Mouse (Mus musculus) kidney, adult 2 months (tissue): ENCODE results near the gene Wfdc15a. TPM values are rescaled to one million over a fixed set of nuclear protein-coding genes. Genes with fewer than 3 reads are reported as not detected.
A peak's percentile ranks its signal among the peaks of the same experiment; 100 is the strongest.
"Not testable (repeated sequence)": the region's sequence is repeated elsewhere in the genome, so short reads cannot be mapped to it uniquely, and the experiment has no call there.

Experiments
- DNase-seq: peaks from one replicate; pipeline ENCODE4 v3.0.0; 2021
- H3K27ac ChIP-seq: fragments of 200-500 bp; 2 replicates; pipeline ENCODE4 v1.5.1; 2012; ENCODE audit warnings: low read depth, low read length, control low read depth, inconsistent platforms; ENCODE audit not compliant: insufficient read depth
- H3K27me3 ChIP-seq: fragments of 200-500 bp; replicated peaks from 2 replicates; pipeline ENCODE4 v1.6.1; 2012; ENCODE audit warnings: mild to moderate bottlenecking, moderate library complexity, low read length, inconsistent platforms; ENCODE audit not compliant: control insufficient read depth, insufficient read depth
- H3K36me3 ChIP-seq: fragments of 200-500 bp; 2 replicates; pipeline ENCODE4 v1.6.1; 2012; ENCODE audit warnings: mild to moderate bottlenecking, moderate library complexity, low read length, inconsistent platforms; ENCODE audit not compliant: control insufficient read depth, insufficient read depth
- H3K4me1 ChIP-seq: fragments of 200-500 bp; 2 replicates; pipeline ENCODE4 v1.6.1; 2011; ENCODE audit warnings: low read length; ENCODE audit not compliant: control insufficient read depth, insufficient read depth
- H3K4me3 ChIP-seq: fragments of 200-500 bp; 2 replicates; pipeline ENCODE4 v1.5.1; 2011; ENCODE audit warnings: mild to moderate bottlenecking, low read depth, low read length, control low read depth; ENCODE audit not compliant: insufficient read depth
- CTCF ChIP-seq: fragments of 200-500 bp; conservative IDR thresholded peaks from 2 replicates; pipeline ENCODE4 v1.5.1; 2011; ENCODE audit warnings: low read depth, mild to moderate bottlenecking, control low read depth, low read length, moderate library complexity, mixed read lengths; ENCODE audit not compliant: insufficient read depth, insufficient read length
- POLR2A ChIP-seq: fragments of 200-500 bp; IDR thresholded peaks from one replicate; pipeline ENCODE4 v1.6.1; 2011; ENCODE audit warnings: low read depth, low read length, control low read depth
- WGBS: fragments of 180-500 bp; shearing (Covaris S2); methylation state at CpG from one replicate; pipeline ENCODE4 v1.1.7; 2018; 5-methylcytosine and 5-hydroxymethylcytosine counted together
- polyA plus RNA-seq: library from polyadenylated mRNA; depleted of rRNA; stranded (reverse); fragments of >200 nt; gene quantifications from 2 replicates; pipeline ENCODE4 v1.2.3, GENCODE M21; 2012

Wfdc15a gene
- polyA plus RNA-seq, 1 experiment, result 0.20 TPM

DNA sequence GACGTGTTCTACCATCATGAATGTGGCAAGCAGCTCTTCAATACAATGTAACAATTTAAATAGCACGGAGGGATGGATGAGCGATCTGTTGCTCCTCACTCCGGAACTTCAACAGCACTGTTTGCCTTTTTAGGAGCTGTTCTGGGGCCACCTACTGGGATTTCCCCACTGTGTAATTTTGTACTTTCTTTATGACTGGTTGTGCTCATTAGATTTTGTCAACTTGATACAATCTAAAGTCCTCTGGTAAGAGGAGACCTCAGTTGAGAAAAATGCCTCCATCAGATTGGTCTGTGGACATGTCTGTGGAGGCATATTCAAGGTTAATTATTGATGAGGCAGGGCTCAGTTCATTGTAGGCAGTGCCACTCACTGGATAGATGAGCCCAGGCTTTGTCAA is 11.0 kb upstream of the Wfdc15a start:
- WGBS, result 87% methylated on average over 4 of the region's 4 CpGs
- TF ChIP-seq POLR2A (no peak), CTCF (no peak)
- Histone ChIP-seq H3K27me3 (no peaks in the 10 kb centered on the region; the same call in 1 of the 2 replicates), H3K4me3 (no peak overlapping the region), H3K4me1 (no peaks in the 10 kb centered on the region; the same call in 1 of the 2 replicates), H3K27ac (no peak overlapping the region), H3K36me3 (no peaks in the 10 kb centered on the region)
- no peak for DNase-seq

GRCm38 (mm10) chr2:164206676-164207075 is 6.7 kb upstream of the Wfdc15a start:
- Histone ChIP-seq H3K4me1 (no peaks in the 10 kb centered on the region), H3K4me3 (no peak overlapping the region), H3K27ac (peak overlapping the region; percentile 81), H3K27me3 (no peaks in the 10 kb centered on the region; the same call in 1 of the 2 replicates), H3K36me3 (no peaks in the 10 kb centered on the region)
- 44% methylated on average over 4 of the region's 4 CpGs for WGBS
- DNase-seq, result no peak
- TF ChIP-seq CTCF (no peak), POLR2A (no peak)

DNA sequence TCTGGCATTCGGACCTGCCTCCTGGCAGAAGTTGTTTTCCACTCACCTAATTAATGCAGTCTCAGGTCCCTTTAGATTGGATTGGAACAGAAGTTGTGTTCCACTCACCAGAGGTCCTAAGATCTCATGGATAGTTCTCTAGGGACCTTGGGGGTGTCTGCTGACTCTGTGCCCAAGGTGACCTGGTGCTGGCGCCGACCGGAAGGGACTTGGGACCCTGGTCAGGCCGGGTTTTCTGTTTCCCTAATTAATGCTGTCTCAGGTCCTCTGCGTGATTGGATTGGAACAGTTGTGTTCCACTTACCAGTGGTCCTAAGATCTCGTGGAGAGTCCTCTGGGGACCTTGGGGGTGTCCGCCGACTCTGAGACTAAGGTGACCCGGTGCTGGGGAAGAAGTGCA is 6.1 kb upstream of the Wfdc15a start:
- H3K27me3 ChIP-seq, H3K4me1 ChIP-seq, H3K4me3 ChIP-seq, H3K36me3 ChIP-seq: not testable (repeated sequence)
- peak overlapping the region; percentile 47; the same call in 1 of the 2 replicates for H3K27ac ChIP-seq
- 71% methylated on average over 10 of the region's 10 CpGs for WGBS
- DNase-seq, result peak; percentile 76

DNA sequence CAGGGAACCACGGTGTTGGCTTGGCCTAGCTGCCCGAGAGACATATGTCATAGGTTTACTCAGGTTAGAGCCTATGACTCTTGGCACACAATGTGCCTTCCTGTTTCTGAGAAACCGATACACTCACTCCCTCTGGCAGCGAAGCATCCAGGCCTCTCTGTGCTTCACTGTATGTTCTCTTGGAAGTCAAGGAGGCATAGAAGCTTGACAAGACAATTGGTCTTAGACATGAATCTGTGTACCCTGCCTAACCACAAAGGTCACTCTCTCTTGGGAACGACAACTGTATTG is 3.3 kb downstream of the Wfdc15a start:
- Histone ChIP-seq H3K36me3 (no peaks in the 10 kb centered on the region), H3K27ac (no peak overlapping the region), H3K27me3 (no peaks in the 10 kb centered on the region), H3K4me1 (no peaks in the 10 kb centered on the region), H3K4me3 (no peak overlapping the region)
- TF ChIP-seq POLR2A (no peak), CTCF (no peak)
- DNase-seq, result no peak
- WGBS, result 71% methylated on average over 5 of the region's 5 CpGs

- Histone ChIP-seq H3K27ac (no peak overlapping the region), H3K36me3 (no peaks in the 10 kb centered on the region), H3K4me1 (no peaks in the 10 kb centered on the region), H3K27me3 (no peaks in the 10 kb centered on the region), H3K4me3 (no peak overlapping the region)
- DNase-seq, result no peak
- TF ChIP-seq POLR2A, result no peak
- no peak for TF ChIP-seq CTCF
- WGBS, result 93% methylated on average over 5 of the region's 5 CpGs
Observed at GRCm38 (mm10) chr2:164195971-164196699, 3.8 kb downstream of the Wfdc15a start.

GRCm38 (mm10) chr2:164194959-164195630 is 4.8 kb downstream of the Wfdc15a start:
- DNase-seq, result no peak

DNA sequence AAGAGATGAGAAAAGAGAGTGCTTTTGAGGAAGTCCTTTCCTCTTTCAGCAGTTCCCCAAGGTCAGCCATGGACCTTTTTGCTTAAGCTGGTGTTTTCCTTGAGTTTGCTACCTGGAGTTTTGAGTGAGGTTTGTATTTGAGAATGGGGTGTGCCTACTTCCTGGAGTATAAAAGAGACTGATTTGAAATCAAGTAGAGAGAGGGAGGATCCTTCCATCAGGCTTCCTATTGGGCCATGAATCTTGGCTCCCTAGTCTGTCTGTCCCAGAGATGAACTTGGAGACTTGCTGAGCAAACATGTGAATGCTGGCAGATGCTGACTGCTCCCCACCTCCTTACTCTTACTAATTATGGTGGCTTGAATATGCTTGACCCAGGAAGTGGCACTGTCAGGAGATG is 7.7 kb downstream of the Wfdc15a start:
- H3K4me1 ChIP-seq, result no peaks in the 10 kb centered on the region
- H3K27me3 ChIP-seq, result no peaks in the 10 kb centered on the region
- H3K36me3 ChIP-seq, result no peaks in the 10 kb centered on the region
- H3K4me3 ChIP-seq, result no peak overlapping the region
- no peak overlapping the region for H3K27ac ChIP-seq
- TF ChIP-seq CTCF (no peak), POLR2A (no peak)
- no peak for DNase-seq

More at GRCm38 (mm10) chr2:164194959-164195630, 4.8 kb downstream of the Wfdc15a start:
- H3K27me3 ChIP-seq, result no peaks in the 10 kb centered on the region
- H3K27ac ChIP-seq, result no peak overlapping the region
- no peaks in the 10 kb centered on the region for H3K36me3 ChIP-seq
- TF ChIP-seq POLR2A, result no peak
- 75% methylated on average over 5 of the region's 5 CpGs for WGBS
- no peak overlapping the region for H3K4me3 ChIP-seq
- no peaks in the 10 kb centered on the region for H3K4me1 ChIP-seq

GRCm38 (mm10) chr2:164190576-164190975 is 9.4 kb downstream of the Wfdc15a start, which contains the start of gene Wfdc12:
Gene Wfdc12, minus strand, starts transcription at chr2:164190608.
- Histone ChIP-seq H3K36me3 (no peaks in the 10 kb centered on the region), H3K27me3 (no peaks in the 10 kb centered on the region), H3K4me1 (no peaks in the 10 kb centered on the region), H3K27ac (no peak within 1 kb of the TSS), H3K4me3 (no peak within 1 kb of the TSS)
- DNase-seq, result no peak
- WGBS, result 87% methylated on average over 6 of the region's 6 CpGs
- TF ChIP-seq POLR2A (no peak), CTCF (no peak)
